Mouse (Mus musculus) megakaryocyte progenitor cell, adult 5-6 weeks (primary cell): ENCODE data around the gene Gm28230. TPM values are rescaled to one million over a fixed set of nuclear protein-coding genes. Genes with fewer than 3 reads are reported as not detected.

Experiments
- ATAC-seq: replicated peaks from 2 replicates; pipeline ENCODE4 v1.8.0; 2016; ENCODE audit warnings: mild to moderate bottlenecking, moderate TSS enrichment, inconsistent platforms; ENCODE audit not compliant: poor library complexity
- total RNA-seq, 2 experiments: library from RNA; stranded (forward) in 1 of 2; stranded (reverse) in 1 of 2; fragments of 157-497, 149-512 nt in 1 of 2; fragments of 200-1000 nt in 1 of 2; gene quantifications; 2 replicates each; pipeline versions ENCODE4 v1.2.3 to v1.2.4; 2015 to 2017

Gm28230 gene
- total RNA-seq, 2 experiments from 2014 or later: not detected

DNA sequence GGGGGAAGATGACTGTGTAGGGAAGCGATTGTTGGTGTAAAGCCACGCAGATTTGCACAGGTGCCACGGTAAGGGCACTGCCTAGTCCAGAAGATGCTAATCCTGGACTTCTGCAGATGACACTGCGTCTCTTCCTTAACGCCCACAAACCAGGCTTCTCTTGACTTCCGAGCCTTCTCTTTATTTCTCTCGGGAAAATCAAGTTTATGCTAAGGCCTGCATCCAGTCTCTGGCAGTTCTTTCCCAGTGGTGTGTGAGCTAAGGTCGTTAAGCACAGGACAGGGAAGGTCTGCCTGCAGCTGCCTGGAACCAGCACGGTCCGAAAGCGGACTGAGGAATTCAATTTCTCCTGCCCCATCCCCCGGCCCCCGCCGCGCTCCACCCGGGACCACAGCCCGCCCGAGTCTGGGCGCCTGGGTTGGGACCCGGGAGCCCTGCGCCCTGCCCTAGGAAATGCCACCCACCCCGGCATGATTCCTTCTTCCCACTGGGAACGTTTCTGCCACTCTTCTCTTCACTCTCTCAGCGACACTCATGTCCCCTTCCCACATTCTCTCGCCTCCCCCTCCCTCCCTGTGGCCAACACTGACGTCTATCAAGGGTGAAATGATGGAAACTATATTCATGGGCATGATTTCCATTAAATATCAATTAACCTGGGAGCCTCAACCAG, 22.7 kb upstream of the Gm28230 start:
- ATAC-seq: no peak

DNA sequence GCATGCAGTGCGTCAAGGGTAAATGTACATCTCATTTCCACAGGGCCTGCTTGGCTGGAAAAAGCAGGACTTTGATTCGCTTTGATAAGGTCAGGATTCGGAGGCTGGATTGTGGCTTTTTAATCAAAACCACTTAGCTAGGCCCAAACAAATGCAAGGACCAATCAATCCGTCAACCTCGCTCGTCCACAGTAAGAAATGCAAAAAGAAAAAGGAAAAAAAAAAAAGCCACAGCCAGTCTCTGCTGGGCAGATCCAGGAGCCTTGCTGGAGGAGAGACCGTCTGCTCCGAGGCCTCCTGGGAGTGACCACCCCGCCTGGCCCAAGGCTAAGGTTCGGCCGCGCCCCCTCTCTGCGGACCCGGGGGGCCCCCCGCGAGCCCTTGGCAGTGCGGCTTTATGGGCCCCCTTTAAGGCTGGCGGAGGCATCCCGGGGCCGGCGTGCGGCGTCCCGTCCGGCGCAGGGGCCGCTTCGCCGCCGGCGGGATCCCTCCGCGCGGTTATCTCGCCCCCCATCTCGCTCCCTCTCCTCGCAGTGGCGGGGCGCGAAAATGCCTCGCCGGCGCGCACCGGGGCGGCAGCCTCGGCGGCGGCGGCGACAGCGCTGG, 22.0 kb upstream of the Gm28230 start, which contains the start of gene Hoxd8:
Gene Hoxd8, plus strand, starts transcription at position 223 of the 606 bp plus-strand sequence.
- ATAC-seq: no peak

DNA sequence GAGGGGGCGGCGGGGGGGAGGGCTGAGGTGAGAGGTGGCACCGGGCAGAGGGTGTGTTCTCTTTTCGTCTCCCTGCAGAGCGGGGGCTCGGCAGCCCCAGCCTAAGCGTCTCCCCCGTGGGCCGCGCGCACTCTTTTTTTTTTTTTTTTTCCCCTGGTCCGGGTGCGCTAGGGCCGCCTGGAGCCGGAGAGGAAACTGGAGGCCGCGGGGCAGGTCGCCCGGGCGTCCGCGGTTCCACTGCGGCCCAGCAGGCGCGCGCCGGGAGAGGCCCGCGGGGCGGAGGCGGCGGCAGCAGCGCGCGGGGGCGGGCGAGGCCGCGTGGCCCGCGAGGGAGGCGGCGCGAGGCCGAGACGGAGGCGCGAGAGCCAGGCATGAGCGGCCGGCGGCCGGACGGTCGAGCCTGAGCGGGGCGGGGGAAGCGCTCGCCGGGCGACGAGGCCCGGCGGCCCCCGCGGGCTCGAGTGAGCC, 21.5 kb upstream of the Gm28230 start:
- ATAC-seq: no peak

DNA sequence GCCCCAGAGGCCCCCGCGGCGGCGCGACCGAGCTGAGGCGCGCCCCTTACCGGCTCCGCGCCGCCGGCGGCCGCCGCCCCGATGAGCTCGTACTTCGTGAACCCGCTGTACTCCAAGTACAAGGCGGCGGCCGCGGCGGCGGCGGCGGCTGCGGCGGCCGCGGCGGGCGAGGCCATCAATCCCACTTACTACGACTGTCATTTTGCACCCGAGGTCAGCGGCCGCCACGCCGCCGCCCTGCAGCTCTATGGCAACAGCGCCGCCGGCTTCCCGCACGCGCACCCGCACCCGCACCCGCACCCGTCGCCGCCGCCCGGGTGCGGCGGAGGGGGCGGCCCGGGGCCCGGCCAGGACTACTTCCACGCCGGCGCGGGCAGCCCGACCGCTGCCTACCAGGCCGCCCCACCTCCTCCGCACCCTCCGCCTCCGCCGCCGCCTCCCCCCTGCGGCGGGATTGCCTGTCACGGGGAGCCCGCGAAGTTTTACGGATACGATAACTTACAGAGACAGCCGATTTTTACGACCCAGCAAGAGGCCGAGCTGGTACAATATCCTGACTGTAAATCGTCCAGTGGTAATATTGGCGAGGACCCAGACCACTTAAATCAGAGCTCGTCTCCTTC, 20.9 kb upstream of the Gm28230 start:
- 0 out of 2 replicates have a peak, but pooled peaks have one; percentile 14 for ATAC-seq

DNA sequence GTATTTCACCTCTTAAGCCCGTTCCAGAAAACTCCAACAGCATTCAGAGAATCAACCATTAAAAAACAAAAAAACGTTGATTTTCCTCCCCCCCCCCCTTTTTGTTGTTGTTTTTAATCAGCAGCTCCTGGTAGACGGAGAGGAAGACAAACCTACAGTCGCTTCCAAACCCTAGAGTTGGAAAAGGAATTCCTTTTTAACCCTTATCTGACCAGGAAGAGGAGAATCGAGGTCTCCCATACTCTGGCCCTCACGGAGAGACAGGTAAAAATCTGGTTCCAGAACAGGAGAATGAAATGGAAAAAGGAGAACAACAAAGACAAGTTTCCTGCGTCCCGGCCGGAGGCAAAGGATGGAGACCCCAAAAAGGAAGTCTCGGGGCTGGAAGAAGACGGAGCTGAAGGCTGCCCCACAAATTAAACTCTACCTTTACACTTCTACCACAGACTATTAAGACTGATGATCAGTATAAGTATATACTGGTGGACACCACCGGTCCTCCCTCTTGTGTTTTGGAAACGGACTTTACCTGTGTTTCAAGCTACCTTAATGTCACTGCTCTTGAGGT, 20.1 kb upstream of the Gm28230 start:
- no peak for ATAC-seq

DNA sequence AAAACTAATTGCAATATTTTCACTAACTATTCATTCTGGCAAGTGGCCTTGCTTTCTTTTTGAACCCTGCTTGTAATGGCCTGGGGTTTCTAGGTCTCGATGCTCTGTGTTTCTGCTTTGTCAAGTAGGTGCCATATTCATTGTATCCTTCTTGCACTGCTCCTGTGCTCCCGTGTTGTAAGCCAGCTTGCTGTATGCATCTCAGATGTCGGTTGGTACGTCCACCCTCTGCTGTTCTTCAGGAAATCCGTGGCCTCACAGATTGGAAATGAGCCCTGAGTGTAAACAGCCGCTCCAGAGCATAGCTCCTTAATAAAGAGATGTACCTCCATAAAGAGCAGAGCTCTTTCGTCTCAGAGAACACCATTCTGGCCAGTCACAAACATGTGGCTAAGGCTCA, 18.9 kb upstream of the Gm28230 start:
- ATAC-seq: no peak

DNA sequence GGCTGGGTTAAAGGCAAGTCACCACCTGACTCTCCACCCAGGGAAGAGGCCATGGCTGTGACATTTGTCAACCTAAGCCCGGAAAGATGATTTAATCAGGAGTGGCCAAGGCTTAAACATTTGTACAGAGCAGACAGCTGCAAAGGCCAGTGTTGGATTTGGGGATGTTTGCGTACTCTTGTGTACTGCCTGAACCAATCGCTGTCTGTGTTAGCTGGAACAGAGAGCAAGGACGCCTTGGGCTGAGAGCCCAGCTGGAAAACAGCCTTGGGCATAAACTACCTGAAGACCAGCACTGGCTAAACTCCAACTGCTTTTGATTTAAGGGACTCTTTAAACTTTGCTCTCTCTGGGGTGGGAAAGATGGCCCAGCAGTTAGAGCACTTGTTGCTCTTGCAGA, 17.9 kb upstream of the Gm28230 start:
- no peak for ATAC-seq

DNA sequence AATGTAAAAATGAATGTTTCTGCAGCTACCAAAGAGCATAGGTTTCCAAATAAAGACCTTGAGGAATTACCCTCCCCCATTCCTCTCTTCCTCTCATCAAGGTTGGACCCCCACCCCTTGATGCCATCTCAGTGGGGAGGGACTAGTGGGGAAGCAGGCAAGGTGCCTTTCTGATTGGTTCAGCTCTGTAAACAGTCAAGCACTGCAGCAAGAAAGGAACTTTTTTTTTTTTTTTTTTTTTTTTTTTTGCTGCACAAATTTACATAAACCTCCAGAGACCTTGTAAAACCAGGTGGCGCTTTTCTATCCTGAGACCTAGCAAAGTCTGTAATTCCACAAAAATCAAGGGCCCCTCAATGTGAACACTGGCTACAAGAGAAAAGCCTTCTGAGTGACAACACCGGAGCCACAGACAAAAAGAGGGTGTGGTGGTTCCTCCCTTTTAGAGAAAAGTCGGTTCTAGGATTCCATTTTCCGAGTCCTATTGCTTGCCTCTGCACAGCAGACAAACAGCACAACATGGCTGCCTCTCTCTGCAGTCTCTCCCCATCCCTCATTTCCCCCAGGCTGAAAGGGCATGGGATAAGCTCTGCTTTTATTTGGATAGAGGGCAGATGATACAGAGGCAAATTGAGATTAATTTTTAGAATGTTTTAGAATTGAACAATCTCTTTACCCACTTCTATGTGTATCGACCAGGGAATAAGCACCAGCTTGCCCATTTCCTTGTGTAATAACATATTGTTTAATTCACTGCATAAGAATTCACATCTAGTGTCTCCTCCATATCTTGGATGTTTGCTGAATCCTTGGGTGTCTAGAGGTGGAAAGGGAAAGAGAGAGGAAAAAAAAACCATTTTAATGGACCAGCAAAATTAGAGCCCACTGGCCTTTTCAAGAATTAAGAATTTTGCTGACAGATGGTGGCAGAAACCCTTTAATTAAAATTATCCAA, 16.8 kb upstream of the Gm28230 start:
- ATAC-seq: no peak

DNA sequence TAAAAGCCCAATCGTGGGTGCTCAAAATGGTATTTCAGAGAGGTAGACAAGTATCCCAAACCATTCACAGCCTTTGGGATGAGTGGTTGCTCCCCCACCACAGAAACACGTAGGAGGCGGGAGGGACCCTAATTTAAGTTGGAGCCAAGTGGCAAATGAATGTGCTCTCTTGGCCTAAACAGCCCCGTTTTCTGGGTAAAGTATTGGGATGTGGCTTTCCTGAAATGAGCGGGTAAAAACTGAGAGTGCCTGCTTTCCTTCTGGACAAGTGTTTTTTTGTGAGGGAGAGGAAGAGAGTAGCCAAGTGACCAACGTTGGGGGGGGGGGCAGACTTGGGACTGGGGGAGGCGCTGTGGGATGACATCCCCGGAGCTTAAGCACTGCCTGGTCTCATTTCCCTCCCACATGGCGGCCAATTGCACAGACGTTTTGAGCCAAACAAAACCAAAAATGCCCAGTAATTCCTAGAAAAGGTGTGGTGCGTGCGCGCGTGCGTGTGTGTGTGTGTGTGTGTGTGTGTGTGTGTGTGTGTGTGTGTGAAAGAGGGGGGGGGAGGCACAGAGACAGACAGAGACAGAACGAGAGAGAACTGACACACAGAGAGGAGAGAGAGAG, 15.5 kb upstream of the Gm28230 start:
- ATAC-seq: no peak

DNA sequence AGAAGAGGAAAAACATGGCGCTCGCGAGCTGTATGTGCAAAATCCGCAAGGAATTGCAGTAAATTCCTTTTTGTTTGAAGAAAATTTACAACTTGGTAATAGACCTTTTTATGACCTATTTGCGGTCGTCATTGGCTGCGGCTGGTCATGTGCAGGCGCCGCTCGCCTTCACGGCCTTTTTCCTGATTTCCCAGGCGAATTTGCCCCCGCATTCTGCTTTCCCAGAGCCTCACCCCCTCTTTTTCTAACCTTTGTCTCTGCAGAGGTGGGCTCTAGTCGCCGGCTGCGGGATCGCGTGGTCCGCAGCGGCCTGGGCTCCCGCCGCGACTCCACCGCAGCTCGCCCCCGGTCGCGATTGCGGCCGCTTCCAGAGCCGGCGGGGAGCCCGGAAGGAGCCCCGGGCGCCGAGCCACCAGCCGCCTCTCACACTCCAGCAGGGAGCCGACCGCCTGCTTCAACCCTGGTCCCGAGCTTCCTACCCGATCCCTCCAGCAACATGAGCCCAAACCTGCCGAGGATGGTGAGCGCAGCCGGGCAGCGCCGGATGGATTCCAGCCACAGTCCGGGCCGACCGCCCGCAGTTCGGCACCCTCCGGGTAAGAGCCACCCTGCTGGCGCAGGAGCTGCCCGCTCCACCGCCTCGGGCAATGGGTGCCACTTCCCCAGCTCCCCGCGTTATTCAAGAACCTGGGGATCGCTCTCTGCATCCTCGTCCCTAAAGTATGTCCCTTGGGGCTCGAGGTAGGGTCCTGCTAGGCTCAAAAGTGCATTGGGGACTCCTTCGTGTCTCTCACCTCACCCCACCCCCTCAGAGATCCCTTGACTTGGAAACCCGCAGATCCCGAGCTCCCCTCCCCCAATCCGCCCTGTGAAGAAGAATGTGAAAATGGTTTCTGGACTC, 14.6 kb upstream of the Gm28230 start, which contains the start of the genes Hoxd3 and Hoxd4:
Gene Hoxd3, plus strand, starts transcription at position 207 of the 901 bp plus-strand sequence.
Gene Hoxd4, plus strand, starts transcription at position 209 of the 901 bp plus-strand sequence.
- no peak for ATAC-seq

DNA sequence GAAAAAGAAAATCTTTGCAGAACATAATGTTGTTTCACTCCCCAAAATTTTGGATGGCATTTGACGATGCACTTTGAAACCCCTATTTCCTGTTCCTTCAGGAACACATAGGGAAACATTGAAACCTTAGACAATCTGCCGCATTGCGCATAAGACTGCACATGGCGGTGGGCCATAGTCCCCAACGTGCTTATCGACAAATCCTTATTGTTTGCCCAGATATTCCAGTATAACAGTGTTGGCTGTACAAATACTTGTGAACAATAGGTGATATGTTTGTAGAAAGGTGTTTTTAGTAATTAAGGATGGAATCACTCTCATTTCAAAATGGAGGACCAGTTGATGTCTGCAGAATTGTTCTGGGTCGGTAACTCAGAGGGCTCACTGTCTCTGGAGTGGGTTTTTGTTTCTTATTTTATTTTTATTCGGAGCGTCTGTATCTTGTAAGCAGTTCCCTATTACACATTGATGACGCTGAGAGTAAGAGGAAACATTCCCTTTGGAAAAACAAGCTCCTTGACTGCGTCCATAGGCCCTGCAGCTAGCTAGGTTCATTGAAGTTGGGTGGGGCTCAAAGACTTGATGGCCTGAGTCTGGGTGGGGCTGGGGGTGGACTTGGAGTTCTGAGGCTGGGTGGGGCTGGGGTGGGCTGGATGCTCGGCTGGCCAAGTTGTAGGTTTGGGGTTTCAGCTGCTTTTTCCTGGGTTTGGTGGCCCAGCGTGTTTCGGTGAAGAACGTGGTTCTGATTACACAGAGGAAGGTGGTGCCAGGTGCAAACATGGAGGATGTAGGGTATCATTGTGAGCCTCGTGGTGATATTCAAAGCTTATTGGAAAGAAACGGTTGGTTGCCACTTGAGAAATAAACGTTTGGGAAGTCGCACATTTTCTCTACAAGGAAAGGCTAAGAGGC, 13.0 kb upstream of the Gm28230 start:
- ATAC-seq: no peak

DNA sequence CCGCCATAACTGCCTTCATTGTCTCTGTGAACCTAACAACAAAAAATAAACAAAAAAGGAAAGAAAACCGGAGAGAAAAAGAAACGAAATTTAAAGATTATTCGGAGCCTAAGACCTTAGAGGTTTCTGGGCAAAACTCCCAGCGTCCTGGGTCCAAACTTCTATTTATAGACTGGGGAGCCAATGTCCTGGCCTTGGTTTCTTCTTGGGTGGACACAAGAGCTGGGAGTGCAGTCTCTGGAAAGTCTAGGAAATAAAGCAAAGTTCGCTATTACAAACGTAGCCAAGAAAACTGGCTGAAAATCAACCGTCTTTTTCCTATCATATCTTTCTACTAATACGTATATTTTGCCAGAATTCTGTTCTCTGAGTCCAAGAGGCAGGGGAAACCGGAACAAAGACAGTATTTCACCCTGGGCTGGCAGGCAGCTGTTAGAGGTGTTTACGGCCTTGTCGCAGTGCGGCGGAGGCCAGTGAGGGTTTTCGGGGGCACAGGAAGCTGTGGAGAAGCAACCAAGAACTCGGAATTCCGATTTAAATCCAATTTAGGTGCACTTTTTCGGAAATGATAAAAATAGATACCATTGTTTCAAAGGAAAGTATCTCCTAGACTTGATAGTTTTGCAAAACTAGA, 12.3 kb upstream of the Gm28230 start:
- no peak for ATAC-seq

DNA sequence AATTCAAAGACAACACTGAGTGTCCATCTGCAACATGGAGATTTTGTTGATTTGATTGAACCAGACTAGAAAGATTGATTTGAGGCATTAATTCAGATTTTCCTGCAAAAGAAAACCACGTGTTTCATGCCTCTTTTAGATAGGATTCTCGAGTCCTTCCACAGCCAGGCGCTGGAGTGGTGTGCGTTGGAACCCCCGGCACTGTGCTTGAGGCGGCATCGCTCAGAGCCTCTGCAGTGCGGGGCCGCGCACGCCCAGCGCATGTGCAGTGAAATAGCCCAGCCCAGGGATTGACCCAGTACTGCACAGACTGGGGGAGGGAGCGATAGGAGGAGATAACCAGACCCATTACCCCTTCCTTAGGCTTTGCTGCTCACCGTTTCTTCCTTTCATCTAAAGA, 11.6 kb upstream of the Gm28230 start:
- no peak for ATAC-seq

DNA sequence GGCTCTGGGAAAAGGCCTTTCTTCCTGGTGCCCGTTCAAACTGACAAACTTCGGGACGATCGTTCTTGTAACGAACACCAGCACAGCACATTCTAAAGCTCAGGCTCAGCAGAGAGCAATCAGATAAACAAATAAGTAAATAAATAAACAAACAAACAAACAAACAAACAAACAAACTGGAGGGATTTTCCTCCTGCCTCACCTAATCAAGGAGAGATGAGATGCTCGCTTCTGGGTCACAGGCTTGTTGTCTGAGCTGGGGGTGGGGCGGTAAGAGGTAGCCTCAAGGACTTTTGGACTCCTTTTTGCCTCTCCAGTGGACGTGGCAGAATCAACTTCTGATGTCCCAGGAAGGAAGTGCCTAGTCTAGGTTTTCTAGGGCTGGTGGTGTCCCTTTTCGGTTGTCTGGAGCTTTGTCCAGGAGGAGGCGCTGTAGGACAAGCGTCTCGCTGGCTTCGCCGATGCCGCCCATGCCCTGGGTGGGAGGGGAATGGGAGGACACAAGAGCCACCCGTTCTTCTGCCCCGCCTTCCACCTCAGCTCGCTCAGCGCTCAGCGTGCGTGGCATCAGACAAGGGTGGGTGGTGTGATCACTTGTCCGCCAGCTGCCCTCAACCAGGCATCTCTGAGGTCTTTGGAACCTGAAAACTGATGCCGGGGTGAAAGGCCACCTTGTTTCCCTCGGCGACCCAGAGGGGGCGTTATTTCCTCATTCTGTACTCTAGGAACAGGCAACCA, 10.9 kb upstream of the Gm28230 start:
- peak; percentile 98 for ATAC-seq

DNA sequence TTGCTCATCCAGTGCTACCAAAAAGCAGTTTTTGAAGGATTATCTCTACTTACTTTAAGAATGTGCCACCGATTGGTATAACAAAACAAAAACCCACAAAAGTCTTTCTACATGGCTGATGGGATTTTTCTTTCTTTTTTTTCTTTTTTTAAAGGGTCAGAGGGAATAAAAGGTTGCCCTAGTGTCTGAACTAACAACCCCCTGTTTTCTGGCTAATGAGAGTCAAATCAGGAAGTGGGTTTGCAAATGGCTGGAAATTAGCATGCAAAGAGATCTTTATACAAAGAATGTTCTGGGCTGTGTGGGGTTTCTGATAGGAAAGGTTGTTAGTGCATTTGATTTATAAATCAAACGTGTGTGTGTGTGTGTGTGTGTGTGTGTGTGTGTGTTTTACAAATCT, 6.1 kb upstream of the Gm28230 start:
- ATAC-seq: no peak

DNA sequence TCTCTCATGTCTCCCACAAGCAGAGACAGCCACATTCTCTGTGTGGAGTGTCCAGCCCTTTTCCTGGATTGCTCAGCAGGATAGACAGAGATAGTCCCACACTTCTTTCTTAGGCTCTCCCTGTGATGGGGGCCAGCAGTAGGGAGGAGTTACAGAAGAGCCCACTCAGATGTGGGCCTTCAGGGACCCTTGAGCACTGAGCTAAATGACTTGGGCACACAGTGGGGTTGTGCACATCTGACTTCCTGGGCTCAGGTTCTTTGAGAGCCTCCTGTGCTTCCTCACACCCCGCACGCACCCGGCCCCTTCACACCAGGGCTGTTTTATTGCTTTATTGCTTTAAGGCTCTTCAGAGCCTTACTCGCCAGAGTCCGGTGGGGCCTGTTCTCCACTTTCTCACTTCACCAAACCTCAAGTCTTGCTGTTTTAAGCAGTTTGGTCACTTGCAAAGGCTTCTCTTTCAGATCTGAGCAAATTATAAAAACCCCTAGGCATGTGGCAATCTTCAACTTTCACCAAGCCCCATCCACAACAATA, 5.5 kb upstream of the Gm28230 start:
- ATAC-seq: no peak

DNA sequence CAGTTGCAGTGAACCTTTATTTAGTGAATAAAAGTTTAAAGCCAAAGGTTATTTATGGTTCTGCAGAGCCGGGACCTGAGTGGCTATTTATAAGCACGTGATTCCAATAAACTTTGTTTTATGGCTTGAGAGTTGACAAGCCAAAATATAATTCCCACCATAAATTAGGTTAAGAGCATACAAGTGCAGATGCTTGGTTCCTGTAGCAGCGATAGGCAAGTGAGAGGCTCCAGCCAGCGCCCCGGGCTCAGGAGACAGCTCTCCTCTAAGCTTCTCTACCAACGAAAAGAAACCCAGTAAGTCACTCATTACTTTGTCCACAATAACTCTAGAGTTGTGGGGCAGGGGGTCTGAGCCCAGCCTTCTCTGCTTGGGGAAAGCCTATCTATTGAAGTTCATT, 4.6 kb upstream of the Gm28230 start:
- no peak for ATAC-seq
